Mouse (Mus musculus): Measurements from ENCODE around the gene Pgap3. TPM values are rescaled to one million over a fixed set of nuclear protein-coding genes. Genes with fewer than 3 reads are reported as not detected.

The Pgap3 gene
- polyA plus RNA-seq, 1 experiment from 2014 or later: 6.1 TPM

GRCm38 (mm10) chr11:98381651-98382050, 18.6 kb downstream of the Pgap3 start:
- H3K4me2 ChIP-seq (ENCODE audit: low read length): no peak overlapping the region
- DNase-seq (ENCODE audit: low spot score): no peak
- no peaks in the 10 kb centered on the region for H3K9me3 ChIP-seq (replicated peaks; ENCODE audit: control insufficient read depth, low read length)
- H3K27ac ChIP-seq (ENCODE audit: low read depth, low read length): no peak overlapping the region
- H3K27me3 ChIP-seq (replicated peaks; ENCODE audit: control insufficient read depth, insufficient read depth, low read length): 0 out of 2 replicates have a peak, but pooled peaks cover 2% of the 10 kb centered on the region
- H3K4me3 ChIP-seq (ENCODE audit: low read depth, low read length): no peak overlapping the region
- H3K4me1 ChIP-seq (ENCODE audit: control insufficient read depth, insufficient read depth, low read length): no peaks in the 10 kb centered on the region
- no peak for ATAC-seq
- peaks cover 43% of the 10 kb centered on the region for H3K36me3 ChIP-seq (ENCODE audit: control insufficient read depth, insufficient read depth, low read length)
- no peak overlapping the region for H3K9ac ChIP-seq (ENCODE audit: low read length)
- 89% methylated on average over 2 of the region's 2 CpGs for WGBS

- no peak overlapping the region for H3K4me2 ChIP-seq (ENCODE audit: low read length)
- 0 out of 2 replicates have a peak overlapping the region, but pooled peaks have one; percentile 17 for H3K27ac ChIP-seq (ENCODE audit: low read depth, low read length)
- DNase-seq (ENCODE audit: low spot score) (peak; percentile 70), ATAC-seq (no peak)
- H3K36me3 ChIP-seq (ENCODE audit: control insufficient read depth, insufficient read depth, low read length): peaks cover 59% of the 10 kb centered on the region
- no peaks in the 10 kb centered on the region for H3K9me3 ChIP-seq (replicated peaks; ENCODE audit: control insufficient read depth, low read length)
- 0 out of 2 replicates have a peak, but pooled peaks cover 2% of the 10 kb centered on the region for H3K27me3 ChIP-seq (replicated peaks; ENCODE audit: control insufficient read depth, insufficient read depth, low read length)
- WGBS: 67% methylated on average over 6 of the region's 6 CpGs
- no peak overlapping the region for H3K9ac ChIP-seq (ENCODE audit: low read length)
- no peaks in the 10 kb centered on the region for H3K4me1 ChIP-seq (ENCODE audit: control insufficient read depth, insufficient read depth, low read length)
- H3K4me3 ChIP-seq (ENCODE audit: low read depth, low read length): no peak overlapping the region
These were observed 20.2 kb downstream of the Pgap3 start for GRCm38 (mm10) chr11:98380106-98380505.

GRCm38 (mm10) chr11:98379379-98379778, 20.9 kb downstream of the Pgap3 start:
- no peak overlapping the region for H3K9ac ChIP-seq (ENCODE audit: low read length)
- H3K36me3 ChIP-seq (ENCODE audit: control insufficient read depth, insufficient read depth, low read length): peaks cover 66% of the 10 kb centered on the region
- no peak overlapping the region for H3K4me3 ChIP-seq (ENCODE audit: low read depth, low read length)
- H3K4me2 ChIP-seq (ENCODE audit: low read length): no peak overlapping the region
- peak overlapping the region; percentile 9; the same call in 1 of the 2 replicates for H3K27ac ChIP-seq (ENCODE audit: low read depth, low read length)
- no peaks in the 10 kb centered on the region for H3K4me1 ChIP-seq (ENCODE audit: control insufficient read depth, insufficient read depth, low read length)
- DNase-seq (ENCODE audit: low spot score) (no peak), ATAC-seq (no peak)
- no peaks in the 10 kb centered on the region for H3K27me3 ChIP-seq (replicated peaks; ENCODE audit: control insufficient read depth, insufficient read depth, low read length)
- H3K9me3 ChIP-seq (replicated peaks; ENCODE audit: control insufficient read depth, low read length): no peaks in the 10 kb centered on the region
- WGBS: 88% methylated on average over 7 of the region's 7 CpGs

GRCm38 (mm10) chr11:98377787-98378186, 22.5 kb downstream of the Pgap3 start:
- WGBS: 85% methylated on average over 11 of the region's 11 CpGs
- H3K36me3 ChIP-seq (ENCODE audit: control insufficient read depth, insufficient read depth, low read length): peaks cover 67% of the 10 kb centered on the region
- H3K4me2 ChIP-seq (ENCODE audit: low read length): no peak overlapping the region
- H3K4me1 ChIP-seq (ENCODE audit: control insufficient read depth, insufficient read depth, low read length): no peaks in the 10 kb centered on the region
- H3K9ac ChIP-seq (ENCODE audit: low read length): no peak overlapping the region
- H3K27me3 ChIP-seq (replicated peaks; ENCODE audit: control insufficient read depth, insufficient read depth, low read length): no peaks in the 10 kb centered on the region
- no peaks in the 10 kb centered on the region for H3K9me3 ChIP-seq (replicated peaks; ENCODE audit: control insufficient read depth, low read length)
- no peak for ATAC-seq
- H3K27ac ChIP-seq (ENCODE audit: low read depth, low read length): no peak overlapping the region
- DNase-seq (ENCODE audit: low spot score): no peak
- H3K4me3 ChIP-seq (ENCODE audit: low read depth, low read length): no peak overlapping the region

GRCm38 (mm10) chr11:98376756-98377155, 23.5 kb downstream of the Pgap3 start:
- H3K36me3 ChIP-seq (ENCODE audit: control insufficient read depth, insufficient read depth, low read length): peaks cover 67% of the 10 kb centered on the region
- no peaks in the 10 kb centered on the region for H3K27me3 ChIP-seq (replicated peaks; ENCODE audit: control insufficient read depth, insufficient read depth, low read length)
- H3K4me2 ChIP-seq (ENCODE audit: low read length): no peak overlapping the region
- no peak overlapping the region for H3K9ac ChIP-seq (ENCODE audit: low read length)
- peaks cover 5% of the 10 kb centered on the region for H3K4me1 ChIP-seq (ENCODE audit: control insufficient read depth, insufficient read depth, low read length)
- ATAC-seq (no peak), DNase-seq (ENCODE audit: low spot score) (no peak)
- H3K27ac ChIP-seq (ENCODE audit: low read depth, low read length): no peak overlapping the region
- no peaks in the 10 kb centered on the region for H3K9me3 ChIP-seq (replicated peaks; ENCODE audit: control insufficient read depth, low read length)
- WGBS: 69% methylated on average over 5 of the region's 5 CpGs
- no peak overlapping the region for H3K4me3 ChIP-seq (ENCODE audit: low read depth, low read length)

GRCm38 (mm10) chr11:98374266-98374665, 26.0 kb downstream of the Pgap3 start:
- ATAC-seq (no peak), DNase-seq (ENCODE audit: low spot score) (peak; percentile 32)
- Histone ChIP-seq H3K9ac (ENCODE audit: low read length) (no peak overlapping the region), H3K27me3 (replicated peaks; ENCODE audit: control insufficient read depth, insufficient read depth, low read length) (no peaks in the 10 kb centered on the region), H3K4me3 (ENCODE audit: low read depth, low read length) (no peak overlapping the region), H3K36me3 (ENCODE audit: control insufficient read depth, insufficient read depth, low read length) (peaks cover 50% of the 10 kb centered on the region), H3K4me2 (ENCODE audit: low read length) (no peak overlapping the region), H3K27ac (ENCODE audit: low read depth, low read length) (no peak overlapping the region), H3K4me1 (ENCODE audit: control insufficient read depth, insufficient read depth, low read length) (peaks cover 18% of the 10 kb centered on the region), H3K9me3 (replicated peaks; ENCODE audit: control insufficient read depth, low read length) (no peaks in the 10 kb centered on the region)
- WGBS: 75% methylated on average over 8 of the region's 8 CpGs

GRCm38 (mm10) chr11:98373244-98373643, 27.0 kb downstream of the Pgap3 start:
- peaks cover 40% of the 10 kb centered on the region for H3K36me3 ChIP-seq (ENCODE audit: control insufficient read depth, insufficient read depth, low read length)
- ATAC-seq (no peak), DNase-seq (ENCODE audit: low spot score) (no peak)
- no peak overlapping the region for H3K27ac ChIP-seq (ENCODE audit: low read depth, low read length)
- H3K27me3 ChIP-seq (replicated peaks; ENCODE audit: control insufficient read depth, insufficient read depth, low read length): no peaks in the 10 kb centered on the region
- H3K4me2 ChIP-seq (ENCODE audit: low read length): no peak overlapping the region
- peaks cover 18% of the 10 kb centered on the region for H3K4me1 ChIP-seq (ENCODE audit: control insufficient read depth, insufficient read depth, low read length)
- no peak overlapping the region for H3K4me3 ChIP-seq (ENCODE audit: low read depth, low read length)
- no peak overlapping the region for H3K9ac ChIP-seq (ENCODE audit: low read length)
- WGBS: 82% methylated on average over 6 of the region's 6 CpGs
- H3K9me3 ChIP-seq (replicated peaks; ENCODE audit: control insufficient read depth, low read length): no peaks in the 10 kb centered on the region

GRCm38 (mm10) chr11:98372406-98372805, 27.9 kb downstream of the Pgap3 start:
- ATAC-seq (no peak), DNase-seq (ENCODE audit: low spot score) (peak; percentile 82)
- WGBS: 2% methylated on average over 2 of the region's 2 CpGs
- H3K27ac ChIP-seq (ENCODE audit: low read depth, low read length): peak overlapping the region; percentile 64
- peaks cover 31% of the 10 kb centered on the region for H3K36me3 ChIP-seq (ENCODE audit: control insufficient read depth, insufficient read depth, low read length)
- H3K27me3 ChIP-seq (replicated peaks; ENCODE audit: control insufficient read depth, insufficient read depth, low read length): no peaks in the 10 kb centered on the region
- H3K9me3 ChIP-seq (replicated peaks; ENCODE audit: control insufficient read depth, low read length): no peaks in the 10 kb centered on the region
- H3K4me3 ChIP-seq (ENCODE audit: low read depth, low read length): no peak overlapping the region
- peaks cover 18% of the 10 kb centered on the region for H3K4me1 ChIP-seq (ENCODE audit: control insufficient read depth, insufficient read depth, low read length)
- H3K9ac ChIP-seq (ENCODE audit: low read length): no peak overlapping the region
- H3K4me2 ChIP-seq (ENCODE audit: low read length): peak overlapping the region; percentile 26; the same call in 1 of the 2 replicates

- H3K4me3 ChIP-seq (ENCODE audit: low read depth, low read length): no peak overlapping the region
- DNase-seq (ENCODE audit: low spot score): peak; percentile 77
These were observed 28.6 kb downstream of the Pgap3 start for GRCm38 (mm10) chr11:98371556-98372240.

More at GRCm38 (mm10) chr11:98371556-98372240, 28.6 kb downstream of the Pgap3 start:
- Histone ChIP-seq H3K36me3 (ENCODE audit: control insufficient read depth, insufficient read depth, low read length) (peaks cover 24% of the 10 kb centered on the region), H3K27ac (ENCODE audit: low read depth, low read length) (peak overlapping the region; percentile 64), H3K4me2 (ENCODE audit: low read length) (peak overlapping the region; percentile 26; the same call in 1 of the 2 replicates), H3K4me1 (ENCODE audit: control insufficient read depth, insufficient read depth, low read length) (peaks cover 18% of the 10 kb centered on the region), H3K9me3 (replicated peaks; ENCODE audit: control insufficient read depth, low read length) (no peaks in the 10 kb centered on the region), H3K9ac (ENCODE audit: low read length) (0 out of 2 replicates have a peak overlapping the region, but pooled peaks have one; percentile 14), H3K27me3 (replicated peaks; ENCODE audit: control insufficient read depth, insufficient read depth, low read length) (no peaks in the 10 kb centered on the region)
- peak; percentile 70 for ATAC-seq
- WGBS: 17% methylated on average over 10 of the region's 10 CpGs

Measured in forebrain, embryonic 14.5 days (tissue).